Mouse (Mus musculus): Measurements from ENCODE around the gene Ppp3cb.

DNA sequence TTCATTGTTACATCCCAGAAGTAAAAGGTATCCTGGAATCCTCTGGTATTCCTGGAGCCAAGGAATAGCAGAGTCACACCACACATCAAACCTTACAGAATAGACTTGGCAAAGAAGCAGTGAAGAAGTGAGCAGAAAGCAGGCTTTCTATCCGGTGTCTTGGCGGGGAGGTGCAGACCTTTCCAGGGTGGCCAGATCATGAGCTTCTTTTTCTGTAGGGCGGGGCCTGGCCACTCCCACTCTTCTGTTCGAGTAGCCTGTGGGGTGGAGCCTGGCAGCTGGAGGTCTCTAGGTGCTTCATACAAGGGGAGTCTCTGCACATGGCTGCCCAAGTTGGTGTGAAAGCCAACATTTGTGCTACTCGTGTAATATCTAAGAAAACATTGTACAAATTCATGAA, 65.2 kb downstream of the Ppp3cb start:
- TF ChIP-seq EP300 (IDR thresholded peaks at IDR 0.05; ENCODE audit: insufficient read depth, low read depth, low read length) (no peak), CTCF (IDR thresholded peaks at IDR 0.05; ENCODE audit: low read depth, low read length) (no peak)

Measured in ES-Bruce4 (cell line).